Mouse (Mus musculus) myocyte (in vitro differentiated cells): ENCODE measurements around the gene Synpr. TPM values are rescaled to one million over a fixed set of nuclear protein-coding genes. Genes with fewer than 3 reads are reported as not detected.

Experiments used
- H3K27me3 ChIP-seq: one replicate; pipeline ENCODE4 v1.6.1; 2011; ENCODE audit not compliant: control insufficient read depth, insufficient read depth, insufficient read length
- H3K36me3 ChIP-seq: one replicate; pipeline ENCODE4 v1.6.1; 2011; ENCODE audit not compliant: control insufficient read depth, insufficient read depth
- H3K4me2 ChIP-seq: one replicate; pipeline ENCODE4 v1.6.1; 2011; ENCODE audit warnings: low read depth, control low read depth
- H3K4me3 ChIP-seq: one replicate; pipeline ENCODE4 v1.5.1; 2011; ENCODE audit warnings: mild to moderate bottlenecking, control low read depth, moderate library complexity
- H3K79me2 ChIP-seq: one replicate; pipeline ENCODE4 v1.6.1; 2011; ENCODE audit not compliant: control insufficient read depth, insufficient read depth
- H3ac ChIP-seq: one replicate; pipeline ENCODE4 v1.6.1; 2011; ENCODE audit not compliant: control insufficient read depth, insufficient read length
- CEBPB ChIP-seq: IDR thresholded peaks from 2 replicates; pipeline ENCODE4 v1.6.1; 2011; ENCODE audit warnings: mild to moderate bottlenecking, moderate library complexity; ENCODE audit not compliant: poor library complexity, insufficient read depth, severe bottlenecking
- E2F4 ChIP-seq: IDR thresholded peaks from one replicate; pipeline ENCODE4 v1.6.1; 2011; ENCODE audit warnings: mild to moderate bottlenecking, control low read depth, moderate library complexity; ENCODE audit not compliant: insufficient read depth
- MAX ChIP-seq: IDR thresholded peaks from one replicate; pipeline ENCODE4 v1.6.1; 2011; ENCODE audit warnings: low read depth, mild to moderate bottlenecking, control low read depth
- MYOD1 ChIP-seq, 3 experiments: IDR thresholded peaks; one replicate each; pipeline ENCODE4 v1.6.1; 2011; ENCODE audit warnings: control low read depth in 2 of 3, low read depth in 2 of 3, mild to moderate bottlenecking in 2 of 3, moderate library complexity in 1 of 3; ENCODE audit not compliant: insufficient read length in 2 of 3, control insufficient read depth in 1 of 3
- MYOG ChIP-seq, 3 experiments: IDR thresholded peaks; one replicate each; pipeline ENCODE4 v1.6.1; 2011; ENCODE audit warnings: control low read depth in 2 of 3, low read depth in 2 of 3, mild to moderate bottlenecking in 2 of 3; ENCODE audit not compliant: insufficient read length in 2 of 3, control insufficient read depth in 1 of 3, insufficient read depth in 1 of 3
- POLR2A ChIP-seq: IDR thresholded peaks from one replicate; pipeline ENCODE4 v1.6.1; 2011; ENCODE audit warnings: low read depth, mild to moderate bottlenecking, control low read depth, moderate library complexity; ENCODE audit not compliant: insufficient read length
- POLR2AphosphoS2 ChIP-seq: IDR thresholded peaks from one replicate; pipeline ENCODE4 v1.6.1; 2011; ENCODE audit warnings: low read depth, control low read depth; ENCODE audit not compliant: insufficient read length
- REST ChIP-seq: IDR thresholded peaks from one replicate; pipeline ENCODE4 v1.6.1; 2011; ENCODE audit warnings: mild to moderate bottlenecking, control low read depth, moderate library complexity; ENCODE audit not compliant: insufficient read depth, insufficient read length
- SRF ChIP-seq: IDR thresholded peaks from one replicate; pipeline ENCODE4 v1.6.1; 2011; ENCODE audit warnings: low read depth; ENCODE audit not compliant: control insufficient read depth, insufficient read length
- TCF12 ChIP-seq: IDR thresholded peaks from one replicate; pipeline ENCODE4 v1.6.1; 2011; ENCODE audit warnings: mild to moderate bottlenecking, control low read depth; ENCODE audit not compliant: poor library complexity, insufficient read depth, severe bottlenecking
- TCF3 ChIP-seq: IDR thresholded peaks from one replicate; pipeline ENCODE4 v1.6.1; 2011; ENCODE audit warnings: low read depth, control low read depth; ENCODE audit not compliant: insufficient read length
- USF1 ChIP-seq: IDR thresholded peaks from one replicate; pipeline ENCODE4 v1.6.1; 2011; ENCODE audit warnings: low read depth, mild to moderate bottlenecking, control low read depth, moderate library complexity
- polyA plus RNA-seq: library from polyadenylated mRNA; unstranded; fragments of >200 nt; fragmentation: generic; extraction: Trizol; gene quantifications from one replicate; pipeline ENCODE4 v1.2.1, GENCODE M21; 2012; ENCODE audit warnings: missing spikeins

The Synpr gene
- polyA plus RNA-seq, 1 experiment: 0.07 TPM

- no peak for TF ChIP-seq TCF3
- Histone ChIP-seq H3K79me2 (no peaks in the 10 kb centered on the region), H3K27me3 (no peaks in the 10 kb centered on the region)
Measured at GRCm38 (mm10) chr14:13578101-13578500, 293.5 kb downstream of the Synpr start.

GRCm38 (mm10) chr14:13578744-13579143, 294.2 kb downstream of the Synpr start:
- no peaks in the 10 kb centered on the region for H3K36me3 ChIP-seq
- H3ac ChIP-seq: no peak overlapping the region
- no peak overlapping the region for H3K4me2 ChIP-seq
- H3K4me3 ChIP-seq: no peak overlapping the region
- no peaks in the 10 kb centered on the region for H3K79me2 ChIP-seq
- TF ChIP-seq MYOG (IDR thresholded peaks at IDR 0.05; ENCODE audit: control insufficient read depth in 1 of 3, insufficient read depth in 1 of 3, insufficient read length in 2 of 3, low read depth in 2 of 3) (no peak), POLR2AphosphoS2 (no peak), TCF12 (no peak), E2F4 (no peak), MYOD1 (IDR thresholded peaks at IDR 0.05; ENCODE audit: control insufficient read depth in 1 of 3, insufficient read length in 2 of 3, low read depth in 2 of 3) (no peak), USF1 (no peak), CEBPB (no peak), POLR2A (no peak), MAX (no peak), REST (no peak), TCF3 (no peak), SRF (no peak)
- no peaks in the 10 kb centered on the region for H3K27me3 ChIP-seq

More at GRCm38 (mm10) chr14:13578101-13578500, 293.5 kb downstream of the Synpr start:
- H3K36me3 ChIP-seq: no peaks in the 10 kb centered on the region
- no peak overlapping the region for H3K4me3 ChIP-seq
- no peak overlapping the region for H3ac ChIP-seq
- no peak overlapping the region for H3K4me2 ChIP-seq

DNA sequence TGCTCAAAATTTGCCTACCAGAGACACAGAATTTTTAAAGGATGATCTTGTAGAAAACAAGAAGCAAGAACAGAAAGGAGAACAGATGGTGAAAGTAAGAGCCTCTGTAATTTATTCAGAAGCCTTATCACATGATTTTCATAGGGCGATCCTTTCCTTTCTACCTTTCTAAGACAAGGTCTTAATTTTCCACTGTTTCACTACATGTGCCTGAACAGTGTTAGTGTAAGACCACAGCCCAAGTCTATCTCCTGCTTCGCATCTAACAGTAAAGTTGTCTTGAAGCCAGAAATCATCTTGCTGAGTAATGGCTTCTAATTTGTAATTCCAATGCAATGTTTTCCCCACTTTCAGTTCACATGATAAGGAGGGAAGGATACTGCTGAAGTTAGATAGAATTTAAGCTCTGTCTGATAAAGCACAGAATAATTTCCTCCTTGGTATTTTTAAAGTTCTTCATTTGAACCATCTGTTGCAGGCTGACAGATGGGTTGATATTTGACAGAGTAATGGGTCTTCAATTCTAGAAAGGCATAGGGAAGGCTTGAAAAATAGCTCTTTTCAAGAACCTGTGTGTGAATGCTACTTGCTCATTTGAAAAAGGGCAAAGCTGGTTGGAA, 308.9 kb downstream of the Synpr start:
- Histone ChIP-seq H3K27me3 (no peaks in the 10 kb centered on the region), H3K4me2 (no peak overlapping the region), H3K79me2 (no peaks in the 10 kb centered on the region), H3K36me3 (no peaks in the 10 kb centered on the region), H3ac (no peak overlapping the region), H3K4me3 (no peak overlapping the region)
- TF ChIP-seq MYOD1 (IDR thresholded peaks at IDR 0.05; ENCODE audit: control insufficient read depth in 1 of 3, insufficient read length in 2 of 3, low read depth in 2 of 3) (no peak), E2F4 (no peak), TCF3 (no peak), POLR2AphosphoS2 (no peak), MYOG (IDR thresholded peaks at IDR 0.05; ENCODE audit: control insufficient read depth in 1 of 3, insufficient read depth in 1 of 3, insufficient read length in 2 of 3, low read depth in 2 of 3) (no peak), CEBPB (no peak), TCF12 (no peak), USF1 (no peak), POLR2A (no peak)

DNA sequence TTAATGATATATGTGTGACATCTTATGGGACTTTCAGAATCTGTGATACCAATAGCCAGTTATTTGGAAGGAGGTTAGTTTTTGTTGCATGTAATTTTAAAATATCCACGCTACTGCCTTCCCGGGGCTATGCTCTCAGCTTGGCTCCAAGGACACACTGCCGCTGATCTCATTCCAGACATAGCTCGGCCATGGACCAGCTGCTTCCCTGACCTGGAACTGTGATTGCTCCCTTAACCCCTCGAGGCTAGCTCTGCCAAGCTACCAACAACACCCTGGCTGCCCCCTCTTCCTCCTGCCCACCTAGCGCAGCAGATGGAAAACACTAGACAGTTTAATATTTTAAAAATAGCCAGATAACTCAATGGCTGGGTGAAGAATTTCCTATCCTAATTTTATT, 311.7 kb downstream of the Synpr start:
- Histone ChIP-seq H3K27me3 (no peaks in the 10 kb centered on the region), H3K4me2 (no peak overlapping the region), H3K79me2 (no peaks in the 10 kb centered on the region), H3ac (no peak overlapping the region), H3K4me3 (no peak overlapping the region), H3K36me3 (no peaks in the 10 kb centered on the region)
- no peak for TF ChIP-seq E2F4
- peak in 1 of 3 experiments; percentile 51 for TF ChIP-seq MYOG (IDR thresholded peaks at IDR 0.05; ENCODE audit: control insufficient read depth in 1 of 3, insufficient read depth in 1 of 3, insufficient read length in 2 of 3, low read depth in 2 of 3)

GRCm38 (mm10) chr14:13597204-13597603, 312.6 kb downstream of the Synpr start:
- no peaks in the 10 kb centered on the region for H3K36me3 ChIP-seq
- no peaks in the 10 kb centered on the region for H3K79me2 ChIP-seq
- no peak overlapping the region for H3ac ChIP-seq
- H3K4me3 ChIP-seq: no peak overlapping the region
- no peaks in the 10 kb centered on the region for H3K27me3 ChIP-seq
- no peak overlapping the region for H3K4me2 ChIP-seq
- TF ChIP-seq SRF (no peak), POLR2AphosphoS2 (no peak), POLR2A (no peak), TCF12 (no peak), MAX (no peak), CEBPB (no peak), USF1 (no peak), TCF3 (no peak), REST (no peak), MYOD1 (IDR thresholded peaks at IDR 0.05; ENCODE audit: control insufficient read depth in 1 of 3, insufficient read length in 2 of 3, low read depth in 2 of 3) (no peak), MYOG (IDR thresholded peaks at IDR 0.05; ENCODE audit: control insufficient read depth in 1 of 3, insufficient read depth in 1 of 3, insufficient read length in 2 of 3, low read depth in 2 of 3) (no peak), E2F4 (no peak)
